Mouse (Mus musculus) erythroblast, adult 5-6 weeks (primary cell): ENCODE results near the gene Fbxw9. TPM values are rescaled to one million over a fixed set of nuclear protein-coding genes. Genes with fewer than 3 reads are reported as not detected.

Experiments used
- ATAC-seq: replicated peaks from 2 replicates; pipeline ENCODE4 v1.8.0; 2016; ENCODE audit warnings: moderate number of reproducible peaks, mild to moderate bottlenecking, moderate TSS enrichment, inconsistent platforms; ENCODE audit not compliant: poor library complexity, low FRiP score, severe bottlenecking
- total RNA-seq, 2 experiments: library from RNA; stranded (forward) in 1 of 2; stranded (reverse) in 1 of 2; fragments of 150-400 nt in 1 of 2; fragments of 200-764, 138-1000 nt in 1 of 2; gene quantifications; 2 replicates each; pipeline versions ENCODE4 v1.2.3 to v1.2.4; 2015 to 2017; ENCODE audit warnings: low replicate concordance in 2 of 2

Gene Fbxw9
- total RNA-seq (2015; ENCODE audit: low replicate concordance) (5.4 TPM in 1 of 2 replicates, not detected in the other), total RNA-seq (2017; ENCODE audit: low replicate concordance) (0.43 and 4.3 TPM in 2 replicates)

DNA sequence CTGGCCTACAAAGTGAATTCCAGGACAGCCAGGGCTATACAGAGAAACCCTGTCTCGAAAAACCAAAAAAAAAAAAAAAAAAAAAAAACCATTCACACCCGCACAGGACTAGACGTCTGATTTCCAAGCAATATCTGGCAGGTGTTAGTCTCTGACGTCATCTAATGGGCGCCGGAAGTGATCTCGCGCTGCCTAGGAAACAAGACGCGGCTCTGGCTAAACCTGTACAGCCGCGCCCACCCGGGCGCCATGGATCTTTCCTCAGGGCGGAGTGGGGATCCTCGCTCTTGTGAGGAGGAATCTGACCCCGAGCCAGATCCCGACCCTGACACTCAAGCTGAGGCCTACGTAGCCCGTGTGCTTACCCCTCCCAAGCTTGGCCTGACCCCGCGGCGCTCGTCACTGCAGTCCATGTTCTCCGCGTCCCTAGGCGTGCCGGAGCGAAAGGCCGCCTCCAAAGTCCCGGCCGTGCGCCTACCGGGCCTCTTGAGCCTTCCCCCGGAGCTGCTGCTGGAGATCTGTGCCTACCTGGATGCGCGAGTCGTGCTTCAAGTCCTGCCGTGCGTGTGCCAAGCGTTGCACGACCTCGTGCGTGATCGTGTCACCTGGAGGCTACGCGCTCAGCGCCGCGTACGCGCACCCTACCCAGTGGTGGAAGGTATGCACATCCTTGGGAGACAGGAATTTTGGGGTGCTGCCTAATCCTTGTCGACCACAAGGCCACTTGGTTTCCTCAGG lies at the start of gene Fbxw9:
TSS of gene Fbxw9 (plus strand) at position 177 of the 738 bp plus-strand sequence.
- ATAC-seq = peak; percentile 90

DNA sequence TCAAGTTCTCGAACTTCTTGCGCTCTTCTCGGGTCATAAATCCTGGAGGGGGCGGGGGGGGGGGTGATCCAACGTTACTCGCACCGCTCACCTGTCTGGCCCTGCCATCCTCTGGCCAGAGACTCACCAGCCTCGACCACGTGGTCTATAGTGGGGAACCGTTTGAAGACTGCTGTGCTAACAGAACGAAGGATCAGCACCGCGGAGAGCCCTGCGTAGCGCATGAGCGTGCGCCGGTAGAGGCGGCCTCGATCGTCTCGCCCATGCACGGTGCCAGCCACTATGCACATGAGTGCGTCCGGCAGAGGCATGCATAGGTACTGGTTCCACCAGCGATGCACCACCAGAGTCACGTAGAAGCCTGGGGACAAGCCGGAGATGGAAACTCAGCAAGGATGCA lies 48.6 kb upstream of the Fbxw9 start:
- no peak for ATAC-seq

DNA sequence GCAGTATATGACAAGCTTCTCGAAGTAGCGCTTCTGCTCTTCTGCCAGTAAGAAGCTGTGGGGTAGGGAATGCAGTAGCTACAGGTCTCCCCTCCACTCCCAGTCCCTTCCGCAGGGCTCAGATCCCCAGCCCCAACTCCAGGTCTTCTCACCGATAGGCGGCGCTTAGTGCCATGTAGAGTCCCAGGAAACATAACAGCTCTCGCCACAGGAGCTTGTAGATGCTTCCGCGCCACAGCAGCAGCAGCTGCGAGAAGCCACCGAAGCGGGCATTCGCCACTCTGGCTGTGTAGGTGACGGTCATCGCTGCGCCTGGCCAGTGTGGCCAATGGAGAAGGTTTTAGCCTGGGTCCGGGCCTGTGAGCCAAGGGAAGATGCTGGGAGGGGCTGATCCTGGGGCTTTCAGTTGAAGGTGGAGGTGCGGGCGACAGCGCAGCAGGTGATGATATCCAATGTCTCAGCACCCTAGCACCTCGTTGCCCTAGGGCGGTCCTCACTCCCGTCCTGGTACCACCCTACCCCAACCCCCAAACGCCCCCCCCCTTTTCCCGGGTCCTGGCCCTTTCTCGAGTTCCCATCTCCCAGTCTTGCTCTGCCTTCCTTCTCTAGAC lies 46.5 kb upstream of the Fbxw9 start:
- ATAC-seq = peak; percentile 70

GRCm38 (mm10) chr8:85014431-85014830 lies 45.4 kb upstream of the Fbxw9 start, which contains the start of gene Best2:
Gene Best2 (minus strand): TSS chr8:85014531.
- no peak for ATAC-seq

GRCm38 (mm10) chr8:85016724-85017123 lies 43.1 kb upstream of the Fbxw9 start:
- ATAC-seq = no peak

DNA sequence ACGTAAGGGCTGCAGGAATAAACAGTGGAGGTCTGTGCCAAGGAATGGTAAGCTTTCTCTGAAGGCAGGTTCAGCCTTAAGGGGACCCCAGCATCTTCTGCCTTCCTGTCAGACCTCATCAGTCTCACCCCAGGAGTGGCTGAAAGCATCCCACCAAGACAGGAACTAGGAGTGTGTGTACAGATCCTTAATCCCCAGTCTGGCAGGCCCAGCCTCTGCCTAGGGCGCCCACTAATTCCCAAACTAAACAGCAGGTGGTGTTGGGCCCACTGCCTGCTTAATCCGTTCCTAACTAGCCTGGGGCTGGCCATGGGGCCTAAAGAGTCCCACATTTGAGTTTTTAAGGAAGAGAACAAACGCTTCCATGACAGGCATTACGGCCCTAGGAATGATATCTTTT lies 42.6 kb upstream of the Fbxw9 start:
- no peak for ATAC-seq

DNA sequence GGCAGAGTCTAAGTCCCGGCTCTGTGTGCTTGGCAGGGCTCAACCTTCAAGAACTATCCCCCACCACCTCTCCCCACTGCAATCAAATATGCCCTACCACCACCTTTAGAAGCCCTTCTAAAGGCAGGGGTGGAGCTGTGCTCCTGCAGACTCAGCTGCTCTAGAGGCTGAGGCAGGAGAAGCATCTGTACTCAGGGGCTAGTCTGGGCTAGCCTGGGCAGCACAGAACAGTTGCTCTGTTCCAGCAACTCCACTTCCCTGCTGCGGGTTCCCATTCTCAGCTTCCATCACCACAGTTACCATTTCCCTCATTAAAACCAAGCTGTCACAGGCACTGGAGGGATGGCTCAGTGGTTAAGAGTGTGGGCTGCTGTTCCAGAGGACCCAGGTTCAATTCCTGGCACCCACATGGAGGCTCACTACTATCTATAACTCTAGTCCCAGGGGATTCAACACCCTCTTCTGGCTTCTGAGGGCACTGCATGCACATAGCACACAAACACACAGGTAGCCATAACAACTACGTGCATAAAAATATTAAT lies 38.3 kb upstream of the Fbxw9 start:
- no peak for ATAC-seq

GRCm38 (mm10) chr8:85023846-85024245 lies 36.0 kb upstream of the Fbxw9 start:
- no peak for ATAC-seq

DNA sequence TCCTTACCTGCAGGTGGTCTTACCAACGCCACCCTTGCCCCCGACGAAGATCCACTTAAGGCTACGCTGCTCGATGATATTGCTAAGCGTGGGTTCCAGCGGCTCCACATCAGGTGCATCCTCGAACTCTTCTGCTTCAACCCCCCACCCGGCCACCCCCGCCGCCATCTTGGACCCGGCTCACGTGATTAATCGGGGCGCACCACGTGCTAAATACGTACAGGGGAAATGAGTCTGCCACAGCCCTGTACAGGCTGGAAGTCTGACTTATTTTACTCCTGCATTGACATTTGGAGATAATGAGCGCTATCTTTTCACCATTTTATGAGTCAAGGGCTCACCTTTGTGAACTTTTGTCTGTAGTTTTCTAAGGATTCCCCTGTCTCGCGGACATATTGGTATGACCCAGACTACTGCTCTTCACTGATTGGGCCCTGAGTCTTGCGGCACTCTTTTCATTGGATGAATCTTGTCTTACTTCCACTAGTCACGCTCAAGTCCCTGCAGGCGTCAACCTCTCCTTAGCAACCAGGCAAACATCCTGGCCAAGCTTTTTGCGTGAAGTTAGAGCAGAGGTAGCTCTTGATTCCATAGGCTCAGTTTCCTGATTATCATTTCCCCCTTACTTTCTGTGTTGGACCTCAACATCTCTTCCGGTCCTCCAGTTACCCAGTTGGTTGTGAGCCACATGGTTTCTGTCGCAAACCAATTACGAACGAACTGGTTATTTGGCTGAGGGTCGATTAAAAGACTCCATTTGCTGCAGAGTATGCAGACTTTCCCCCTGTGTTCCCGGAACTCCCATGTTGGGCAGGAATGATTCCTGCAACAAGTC lies 34.5 kb upstream of the Fbxw9 start, which contains the start of gene Asna1:
TSS of gene Asna1 (minus strand) at position 184 of the 835 bp plus-strand sequence.
- ATAC-seq = peak; percentile 86

GRCm38 (mm10) chr8:85026670-85027515 lies 33.0 kb upstream of the Fbxw9 start, which contains the start of gene Trir:
Gene Trir (plus strand): TSS chr8:85026823.
- ATAC-seq = peak; percentile 80

- ATAC-seq = no peak
These were observed 32.4 kb upstream of the Fbxw9 start for GRCm38 (mm10) chr8:85027516-85027855.

GRCm38 (mm10) chr8:85027922-85028321 lies 31.9 kb upstream of the Fbxw9 start:
- ATAC-seq = no peak

DNA sequence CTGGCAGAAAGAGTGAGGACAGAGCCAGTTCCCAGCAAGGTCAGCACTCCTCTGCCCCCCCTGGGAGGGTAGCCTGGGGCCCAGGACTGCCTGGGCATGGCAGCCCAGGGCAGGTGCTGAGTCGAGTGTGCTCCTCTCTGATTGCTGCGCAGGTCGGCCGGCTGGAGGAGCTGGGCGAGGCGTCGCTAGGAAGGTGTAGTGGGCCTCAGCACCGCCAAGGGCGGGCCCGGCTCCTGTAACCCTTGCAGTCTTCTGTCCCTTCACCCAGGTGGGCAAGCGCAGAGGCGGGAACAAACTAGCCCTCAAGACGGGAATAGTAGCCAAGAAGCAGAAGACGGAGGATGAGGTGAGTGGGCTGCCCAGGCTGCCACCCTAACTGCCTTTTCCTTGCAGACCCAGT lies 30.6 kb upstream of the Fbxw9 start:
- ATAC-seq = no peak

DNA sequence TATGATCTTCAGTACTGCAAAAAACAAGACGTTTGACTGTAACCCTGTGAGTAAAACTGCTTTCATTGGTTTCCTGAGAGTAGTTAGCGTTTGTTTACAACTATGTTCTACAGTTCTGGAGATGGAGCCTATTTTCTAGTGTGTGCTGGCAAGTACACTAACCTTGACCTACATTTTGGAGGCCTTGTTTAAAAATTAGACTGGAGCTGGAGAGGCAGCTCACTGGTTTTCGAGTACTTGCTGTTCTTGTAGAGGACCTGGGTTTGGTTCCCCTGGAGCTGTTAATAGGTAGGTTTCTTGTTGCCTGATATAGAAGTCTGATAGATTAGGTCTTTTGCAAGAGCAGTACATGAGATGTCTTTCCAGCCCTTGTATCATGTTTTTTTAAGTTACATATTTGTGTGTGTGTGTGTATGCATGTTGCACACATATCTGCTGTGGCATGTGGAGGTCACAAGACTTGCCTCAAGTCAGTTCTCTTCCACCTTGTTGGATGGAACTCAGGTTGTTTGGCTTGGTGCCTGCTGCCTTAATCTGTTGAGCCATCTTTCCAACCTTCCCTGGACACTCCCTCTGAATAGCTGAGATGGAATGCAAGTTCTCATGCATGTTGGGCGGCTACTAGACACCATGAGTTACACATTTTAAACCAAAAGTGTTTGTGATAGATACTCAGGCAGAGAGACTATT lies 27.1 kb upstream of the Fbxw9 start:
- no peak for ATAC-seq

DNA sequence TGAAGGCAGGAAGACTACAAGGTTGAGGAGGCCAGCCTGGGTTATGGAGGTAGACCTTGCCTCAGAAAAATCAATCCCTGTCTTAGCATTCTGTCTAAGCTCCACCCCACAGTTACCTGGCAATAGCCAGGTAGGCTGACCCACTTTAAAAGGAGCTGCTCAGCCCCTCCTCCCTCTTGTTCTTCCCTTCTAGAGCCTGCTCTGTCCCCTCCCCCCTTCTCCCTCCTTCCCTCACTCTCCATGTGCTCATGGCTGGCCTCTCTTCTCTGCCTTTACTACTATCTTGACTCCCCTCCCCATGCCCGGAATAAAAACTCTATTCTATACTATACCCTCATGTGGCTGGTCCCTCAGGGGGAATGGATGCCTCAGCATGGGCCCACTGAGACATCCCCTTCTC lies 26.0 kb upstream of the Fbxw9 start:
- ATAC-seq = no peak

DNA sequence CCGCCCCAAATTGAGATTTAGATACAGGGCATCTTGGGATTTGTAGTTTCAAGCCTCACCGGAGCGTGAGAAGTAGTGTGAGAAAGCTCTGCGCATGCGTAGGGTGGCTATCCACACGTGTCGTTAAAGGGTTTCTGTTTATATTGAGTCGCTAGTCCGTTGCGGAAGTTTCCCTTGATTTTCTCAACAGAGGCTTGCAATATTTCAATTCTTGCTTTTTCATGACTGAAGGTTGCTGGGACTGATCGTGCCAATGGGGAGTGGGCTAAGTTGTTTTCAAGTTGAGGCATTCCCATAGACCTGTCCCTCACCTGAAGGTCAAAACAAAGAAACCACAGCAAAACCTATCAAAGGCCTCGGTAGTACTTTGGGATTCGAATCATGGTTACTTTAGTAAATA lies 25.1 kb upstream of the Fbxw9 start:
- no peak for ATAC-seq

- no peak for ATAC-seq
These were observed 24.6 kb upstream of the Fbxw9 start for GRCm38 (mm10) chr8:85035165-85035727.

GRCm38 (mm10) chr8:85035728-85036310 lies 24.0 kb upstream of the Fbxw9 start:
- ATAC-seq = no peak
